Mouse (Mus musculus) intestine, embryonic 14.5 days (tissue): ENCODE results near the gene Wdr82. TPM values are rescaled to one million over a fixed set of nuclear protein-coding genes. Genes with fewer than 3 reads are reported as not detected.
A peak's percentile ranks its signal among the peaks of the same experiment; 100 is the strongest.

ENCODE experiments used
- ATAC-seq: fragments of 200-750 bp; cut with Nextera tagmentation; replicated peaks from 2 replicates; pipeline ENCODE4 v1.8.0; 2017; ENCODE audit warnings: low read depth, moderate number of reproducible peaks, moderate TSS enrichment, moderate library complexity; ENCODE audit not compliant: low FRiP score, low TSS enrichment
- DNase-seq: peaks from one replicate; pipeline ENCODE4 v3.0.0-alpha.2; 2018; ENCODE audit warnings: low spot score
- H3K27ac ChIP-seq: fragments of 300-500 bp; sonication (generic); 2 replicates; pipeline ENCODE4 v1.5.1; 2014; ENCODE audit warnings: low read depth, mild to moderate bottlenecking, control low read depth
- H3K27me3 ChIP-seq: fragments of 300-500 bp; sonication (generic); replicated peaks from 2 replicates; pipeline ENCODE4 v1.6.1; 2014; ENCODE audit warnings: low read length, control low read depth; ENCODE audit not compliant: control insufficient read depth, insufficient read depth
- H3K36me3 ChIP-seq: fragments of 300-500 bp; sonication (generic); 2 replicates; pipeline ENCODE4 v1.6.1; 2014; ENCODE audit warnings: low read length, control low read depth; ENCODE audit not compliant: control insufficient read depth, insufficient read depth
- H3K4me1 ChIP-seq: fragments of 300-500 bp; sonication (generic); replicated peaks from 2 replicates; pipeline ENCODE4 v1.6.1; 2014; ENCODE audit warnings: low read length, control low read depth, mixed read lengths; ENCODE audit not compliant: control insufficient read depth, insufficient read depth
- H3K4me2 ChIP-seq: fragments of 300-500 bp; sonication (generic); 2 replicates; pipeline ENCODE4 v1.6.1; 2014; ENCODE audit warnings: low read length
- H3K4me3 ChIP-seq: fragments of 300-500 bp; sonication (generic); 2 replicates; pipeline ENCODE4 v1.5.1; 2014; ENCODE audit warnings: low read depth, low read length, control low read depth, mixed read lengths
- H3K9ac ChIP-seq: fragments of 300-500 bp; sonication (generic); 2 replicates; pipeline ENCODE4 v1.6.1; 2014; ENCODE audit warnings: mild to moderate bottlenecking, low read length
- H3K9me3 ChIP-seq: fragments of 300-500 bp; sonication (generic); 2 replicates; pipeline ENCODE4 v1.6.1; 2016; ENCODE audit warnings: low read length, control low read depth; ENCODE audit not compliant: control insufficient read depth
- WGBS: fragments of 180-500 bp; shearing (Covaris S2); extraction: QIAGEN DNeasy Blood & Tissue Kit; methylation state at CpG from one replicate; pipeline ENCODE4 v1.1.7; 2014; 5-methylcytosine and 5-hydroxymethylcytosine counted together
- polyA plus RNA-seq: library from polyadenylated mRNA; unstranded; fragments of >200 nt; fragmentation: Nextera tagmentation; extraction: Ambion mirVana; gene quantifications from 2 replicates; pipeline ENCODE4 v1.2.1, GENCODE M21; 2014

The Wdr82 gene
- polyA plus RNA-seq, 1 experiment from 2014 or later: 23.8 TPM

- DNase-seq (no peak), ATAC-seq (no peak)
- Histone ChIP-seq H3K9me3 (no peaks in the 10 kb centered on the region), H3K4me3 (no peak overlapping the region), H3K9ac (no peak overlapping the region), H3K27ac (no peak overlapping the region), H3K4me1 (peaks cover 11% of the 10 kb centered on the region), H3K36me3 (no peaks in the 10 kb centered on the region), H3K27me3 (peaks cover 19% of the 10 kb centered on the region), H3K4me2 (no peak overlapping the region)
- 84% methylated on average over 7 of the region's 7 CpGs for WGBS
These were observed 26.6 kb upstream of the Wdr82 start for GRCm38 (mm10) chr9:106144176-106144575.

GRCm38 (mm10) chr9:106145582-106145981 is 25.1 kb upstream of the Wdr82 start:
- no peak overlapping the region for H3K4me2 ChIP-seq
- no peak for ATAC-seq
- H3K9ac ChIP-seq: no peak overlapping the region
- no peak overlapping the region for H3K4me3 ChIP-seq
- H3K36me3 ChIP-seq: no peaks in the 10 kb centered on the region
- 68% methylated on average over 2 of the region's 2 CpGs for WGBS
- H3K27me3 ChIP-seq: peaks cover 33% of the 10 kb centered on the region
- no peak overlapping the region for H3K27ac ChIP-seq
- H3K4me1 ChIP-seq: peaks cover 11% of the 10 kb centered on the region
- H3K9me3 ChIP-seq: no peaks in the 10 kb centered on the region
- no peak for DNase-seq

- DNase-seq: no peak
- no peaks in the 10 kb centered on the region for H3K36me3 ChIP-seq
- H3K27me3 ChIP-seq: peaks cover 40% of the 10 kb centered on the region
- peaks cover 11% of the 10 kb centered on the region for H3K4me1 ChIP-seq
- H3K4me2 ChIP-seq: 0 out of 2 replicates have a peak overlapping the region, but pooled peaks have one; percentile 71
- no peak overlapping the region for H3K4me3 ChIP-seq
- WGBS: 30% methylated on average over 5 of the region's 5 CpGs
- H3K27ac ChIP-seq: no peak overlapping the region
- no peaks in the 10 kb centered on the region for H3K9me3 ChIP-seq
- ATAC-seq: no peak
- no peak overlapping the region for H3K9ac ChIP-seq
These were observed 23.4 kb upstream of the Wdr82 start for GRCm38 (mm10) chr9:106147281-106147680.

DNA sequence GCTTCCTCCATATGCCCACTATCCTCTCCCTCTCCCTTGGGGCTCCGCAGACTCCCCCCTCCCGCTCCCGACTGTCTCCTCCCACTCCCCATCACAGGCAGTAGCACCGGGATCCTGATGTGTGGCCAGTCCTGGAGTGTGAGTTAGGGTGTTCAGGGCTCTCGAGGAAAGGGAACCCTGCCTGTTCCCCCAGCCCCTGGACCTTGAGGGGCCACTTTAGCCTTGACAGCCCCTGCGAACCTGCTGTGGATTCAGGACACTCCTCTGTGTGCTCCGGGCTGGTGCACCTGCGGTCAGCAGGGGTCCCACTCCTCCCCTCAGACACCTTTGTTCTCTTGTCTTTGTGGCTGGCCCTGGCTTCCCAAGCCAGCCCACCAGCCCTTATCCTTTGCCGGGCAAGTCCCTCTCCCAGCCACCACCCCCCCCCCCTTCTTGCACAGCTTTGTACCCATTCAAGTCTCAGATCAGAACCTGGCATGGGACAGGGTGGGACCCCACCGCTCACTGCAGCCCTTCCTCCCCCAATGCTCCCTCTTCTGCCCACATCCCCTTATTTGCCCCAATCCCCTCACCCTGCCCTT is 22.8 kb upstream of the Wdr82 start:
- 0 out of 2 replicates have a peak overlapping the region, but pooled peaks have one; percentile 43 for H3K9ac ChIP-seq
- H3K27ac ChIP-seq: no peak overlapping the region
- H3K4me3 ChIP-seq: peak overlapping the region; percentile 32
- ATAC-seq: no peak; the same call in 1 of the 2 replicates
- H3K4me2 ChIP-seq: peak overlapping the region; percentile 71
- no peaks in the 10 kb centered on the region for H3K36me3 ChIP-seq
- H3K4me1 ChIP-seq: peaks cover 11% of the 10 kb centered on the region
- WGBS: 3% methylated on average over 10 of the region's 10 CpGs
- no peaks in the 10 kb centered on the region for H3K9me3 ChIP-seq
- no peak for DNase-seq
- peaks cover 40% of the 10 kb centered on the region for H3K27me3 ChIP-seq

- WGBS: under 1% methylated on average over 36 of the region's 36 CpGs
- Histone ChIP-seq H3K4me1 (peaks cover 11% of the 10 kb centered on the region), H3K36me3 (no peaks in the 10 kb centered on the region), H3K4me2 (peak overlapping the region; percentile 71), H3K9me3 (no peaks in the 10 kb centered on the region), H3K27me3 (peaks cover 40% of the 10 kb centered on the region), H3K27ac (no peak overlapping the region), H3K9ac (peak overlapping the region; percentile 43), H3K4me3 (peak overlapping the region; percentile 32)
- ATAC-seq (peak; percentile 54; the same call in 1 of the 2 replicates), DNase-seq (peak; percentile 74)
These were observed 22.0 kb upstream of the Wdr82 start for GRCm38 (mm10) chr9:106148541-106149398.

DNA sequence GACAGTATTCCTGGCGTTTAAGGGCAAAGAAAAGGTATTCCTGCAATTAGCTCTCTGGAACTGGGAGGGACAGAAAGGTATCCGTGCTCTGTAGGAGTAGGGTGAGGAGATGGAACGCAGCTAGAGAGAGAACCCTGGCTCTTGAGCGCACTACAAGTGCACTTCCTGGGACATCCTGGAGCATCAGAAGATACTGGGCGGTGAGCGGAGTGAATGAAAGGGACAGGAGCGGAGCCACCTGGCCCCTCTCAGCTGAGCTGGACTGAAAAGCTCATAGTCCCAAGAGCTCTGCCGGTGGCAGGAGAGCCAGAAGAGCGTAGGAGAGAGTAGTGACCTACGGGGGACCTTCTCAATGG is 21.4 kb upstream of the Wdr82 start:
- no peak overlapping the region for H3K27ac ChIP-seq
- no peaks in the 10 kb centered on the region for H3K9me3 ChIP-seq
- ATAC-seq (no peak), DNase-seq (no peak)
- H3K36me3 ChIP-seq: no peaks in the 10 kb centered on the region
- H3K9ac ChIP-seq: no peak overlapping the region
- peaks cover 11% of the 10 kb centered on the region for H3K4me1 ChIP-seq
- H3K4me2 ChIP-seq: peak overlapping the region; percentile 71
- 24% methylated on average over 10 of the region's 10 CpGs for WGBS
- peaks cover 40% of the 10 kb centered on the region for H3K27me3 ChIP-seq
- H3K4me3 ChIP-seq: peak overlapping the region; percentile 32

- no peak overlapping the region for H3K4me2 ChIP-seq
- no peaks in the 10 kb centered on the region for H3K36me3 ChIP-seq
- no peaks in the 10 kb centered on the region; the same call in 1 of the 2 replicates for H3K4me1 ChIP-seq
- no peaks in the 10 kb centered on the region for H3K9me3 ChIP-seq
- no peak for DNase-seq
- H3K9ac ChIP-seq: no peak overlapping the region
- WGBS: 88% methylated on average over 9 of the region's 9 CpGs
- H3K4me3 ChIP-seq: no peak overlapping the region
- H3K27me3 ChIP-seq: peaks cover 22% of the 10 kb centered on the region
- H3K27ac ChIP-seq: no peak overlapping the region
- no peak for ATAC-seq
These were observed 16.6 kb upstream of the Wdr82 start for GRCm38 (mm10) chr9:106154106-106154505.

- no peaks in the 10 kb centered on the region for H3K9me3 ChIP-seq
- DNase-seq (peak; percentile 60), ATAC-seq (no peak)
- H3K36me3 ChIP-seq: no peaks in the 10 kb centered on the region
- H3K4me3 ChIP-seq: no peak overlapping the region
- H3K4me1 ChIP-seq: no peaks in the 10 kb centered on the region; the same call in 1 of the 2 replicates
- 32% methylated on average over 5 of the region's 5 CpGs for WGBS
- no peak overlapping the region for H3K9ac ChIP-seq
- H3K27me3 ChIP-seq: peaks cover under 1% of the 10 kb centered on the region; the same call in 1 of the 2 replicates
- H3K4me2 ChIP-seq: no peak overlapping the region
- H3K27ac ChIP-seq: no peak overlapping the region
These were observed 14.3 kb upstream of the Wdr82 start for GRCm38 (mm10) chr9:106156419-106156818.
